Mouse (Mus musculus): ENCODE measurements around the gene Reck. TPM values are rescaled to one million over a fixed set of nuclear protein-coding genes. Genes with fewer than 3 reads are reported as not detected.

Gene Reck
- polyA plus RNA-seq, 1 experiment from 2014 or later, result 5.8 TPM

DNA sequence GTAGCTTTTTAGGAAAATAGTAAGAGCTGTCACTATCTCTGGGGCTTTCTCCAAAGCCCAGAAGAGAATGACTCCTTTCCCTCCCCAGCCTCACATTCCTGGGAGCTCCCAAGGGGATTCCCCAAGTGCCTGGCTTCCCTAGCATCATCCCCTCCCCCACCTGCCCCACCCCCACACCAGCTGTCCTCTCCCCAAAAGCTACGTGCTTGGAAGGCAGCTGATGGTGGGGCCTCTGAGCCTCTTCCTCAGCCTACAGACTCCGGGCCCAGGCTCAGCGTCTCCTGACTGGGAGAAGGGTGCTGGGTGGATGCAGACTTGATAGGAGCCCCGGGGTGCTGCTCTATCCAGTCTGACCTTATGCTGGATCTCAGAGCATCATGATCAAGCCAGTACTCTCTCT is 94.0 kb downstream of the Reck start:
- no peak overlapping the region for H3K4me2 ChIP-seq (ENCODE audit: low read length)
- peak; percentile 72 for ATAC-seq

GRCm38 (mm10) chr4:43970393-43971330 is 95.3 kb downstream of the Reck start:
- 81% methylated on average over 20 of the region's 20 CpGs for WGBS
- no peak for ATAC-seq
- H3K27ac ChIP-seq (ENCODE audit: low read depth, low read length), result no peak overlapping the region
- 0 out of 2 replicates have a peak, but pooled peaks cover 4% of the 10 kb centered on the region for H3K4me1 ChIP-seq (ENCODE audit: control insufficient read depth, insufficient read depth, low read length)
- no peak for DNase-seq (ENCODE audit: low spot score)
- H3K4me2 ChIP-seq (ENCODE audit: low read length), result no peak overlapping the region
- no peak overlapping the region for H3K9ac ChIP-seq (ENCODE audit: low read length)
- H3K36me3 ChIP-seq (ENCODE audit: control insufficient read depth, insufficient read depth, low read length), result no peaks in the 10 kb centered on the region
- H3K9me3 ChIP-seq (replicated peaks; ENCODE audit: control insufficient read depth, low read length), result no peaks in the 10 kb centered on the region
- no peaks in the 10 kb centered on the region for H3K27me3 ChIP-seq (replicated peaks; ENCODE audit: control insufficient read depth, insufficient read depth, low read length)
- no peak overlapping the region for H3K4me3 ChIP-seq (ENCODE audit: low read depth, low read length)

More for the DNA sequence above, 94.0 kb downstream of the Reck start:
- H3K4me3 ChIP-seq (ENCODE audit: low read depth, low read length), result no peak overlapping the region
- WGBS, result 8% methylated on average over 4 of the region's 4 CpGs
- H3K27ac ChIP-seq (ENCODE audit: low read depth, low read length), result no peak overlapping the region
- H3K4me1 ChIP-seq (ENCODE audit: control insufficient read depth, insufficient read depth, low read length), result 0 out of 2 replicates have a peak, but pooled peaks cover 4% of the 10 kb centered on the region
- no peak overlapping the region for H3K9ac ChIP-seq (ENCODE audit: low read length)
- no peaks in the 10 kb centered on the region for H3K36me3 ChIP-seq (ENCODE audit: control insufficient read depth, insufficient read depth, low read length)
- peak; percentile 57 for DNase-seq (ENCODE audit: low spot score)
- no peaks in the 10 kb centered on the region for H3K27me3 ChIP-seq (replicated peaks; ENCODE audit: control insufficient read depth, insufficient read depth, low read length)
- H3K9me3 ChIP-seq (replicated peaks; ENCODE audit: control insufficient read depth, low read length), result no peaks in the 10 kb centered on the region

GRCm38 (mm10) chr4:43971541-43972136 is 96.3 kb downstream of the Reck start:
- H3K4me3 ChIP-seq (ENCODE audit: low read depth, low read length), result no peak overlapping the region
- H3K27ac ChIP-seq (ENCODE audit: low read depth, low read length), result no peak overlapping the region
- no peak overlapping the region for H3K9ac ChIP-seq (ENCODE audit: low read length)
- H3K36me3 ChIP-seq (ENCODE audit: control insufficient read depth, insufficient read depth, low read length), result no peaks in the 10 kb centered on the region
- H3K27me3 ChIP-seq (replicated peaks; ENCODE audit: control insufficient read depth, insufficient read depth, low read length), result no peaks in the 10 kb centered on the region
- no peak for DNase-seq (ENCODE audit: low spot score)
- no peaks in the 10 kb centered on the region for H3K9me3 ChIP-seq (replicated peaks; ENCODE audit: control insufficient read depth, low read length)
- no peak overlapping the region for H3K4me2 ChIP-seq (ENCODE audit: low read length)
- WGBS, result 72% methylated on average over 9 of the region's 9 CpGs
- H3K4me1 ChIP-seq (ENCODE audit: control insufficient read depth, insufficient read depth, low read length), result 0 out of 2 replicates have a peak, but pooled peaks cover 4% of the 10 kb centered on the region
- no peak for ATAC-seq

- WGBS, result 2% methylated on average over 8 of the region's 8 CpGs
- no peak overlapping the region for H3K4me2 ChIP-seq (ENCODE audit: low read length)
- H3K9ac ChIP-seq (ENCODE audit: low read length), result no peak overlapping the region
- no peak for ATAC-seq
- no peak for DNase-seq (ENCODE audit: low spot score)
- H3K4me1 ChIP-seq (ENCODE audit: control insufficient read depth, insufficient read depth, low read length), result 0 out of 2 replicates have a peak, but pooled peaks cover 4% of the 10 kb centered on the region
- H3K27ac ChIP-seq (ENCODE audit: low read depth, low read length), result no peak overlapping the region
- H3K36me3 ChIP-seq (ENCODE audit: control insufficient read depth, insufficient read depth, low read length), result no peaks in the 10 kb centered on the region
- no peaks in the 10 kb centered on the region for H3K9me3 ChIP-seq (replicated peaks; ENCODE audit: control insufficient read depth, low read length)
- no peak overlapping the region for H3K4me3 ChIP-seq (ENCODE audit: low read depth, low read length)
- H3K27me3 ChIP-seq (replicated peaks; ENCODE audit: control insufficient read depth, insufficient read depth, low read length), result no peaks in the 10 kb centered on the region
Measured at GRCm38 (mm10) chr4:43972137-43972591, 96.8 kb downstream of the Reck start.

DNA sequence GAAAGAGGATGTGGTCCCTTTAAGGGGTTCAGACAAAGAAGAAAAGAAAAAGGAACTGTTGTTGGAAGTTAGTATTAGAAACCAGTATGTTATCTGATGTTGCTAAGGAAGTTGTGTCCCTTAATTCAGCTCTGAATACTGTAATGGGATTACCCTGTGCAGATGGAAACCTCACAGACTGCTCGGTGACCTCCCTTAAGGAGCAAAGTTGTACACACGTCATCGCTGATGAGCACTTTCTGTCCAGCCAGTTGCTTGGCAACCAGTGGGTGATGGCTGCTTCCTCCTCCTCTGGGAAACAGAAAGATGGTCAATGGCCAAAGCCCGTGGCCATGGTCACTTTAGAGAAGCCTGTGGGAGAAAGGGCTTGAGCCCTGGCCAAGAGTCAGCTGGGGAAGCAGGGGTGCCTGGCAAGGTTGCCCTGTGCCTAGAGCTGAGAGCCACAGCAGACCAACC is 98.2 kb downstream of the Reck start:
- ATAC-seq (no peak), DNase-seq (ENCODE audit: low spot score) (no peak)
- H3K27me3 ChIP-seq (replicated peaks; ENCODE audit: control insufficient read depth, insufficient read depth, low read length), result no peaks in the 10 kb centered on the region

DNA sequence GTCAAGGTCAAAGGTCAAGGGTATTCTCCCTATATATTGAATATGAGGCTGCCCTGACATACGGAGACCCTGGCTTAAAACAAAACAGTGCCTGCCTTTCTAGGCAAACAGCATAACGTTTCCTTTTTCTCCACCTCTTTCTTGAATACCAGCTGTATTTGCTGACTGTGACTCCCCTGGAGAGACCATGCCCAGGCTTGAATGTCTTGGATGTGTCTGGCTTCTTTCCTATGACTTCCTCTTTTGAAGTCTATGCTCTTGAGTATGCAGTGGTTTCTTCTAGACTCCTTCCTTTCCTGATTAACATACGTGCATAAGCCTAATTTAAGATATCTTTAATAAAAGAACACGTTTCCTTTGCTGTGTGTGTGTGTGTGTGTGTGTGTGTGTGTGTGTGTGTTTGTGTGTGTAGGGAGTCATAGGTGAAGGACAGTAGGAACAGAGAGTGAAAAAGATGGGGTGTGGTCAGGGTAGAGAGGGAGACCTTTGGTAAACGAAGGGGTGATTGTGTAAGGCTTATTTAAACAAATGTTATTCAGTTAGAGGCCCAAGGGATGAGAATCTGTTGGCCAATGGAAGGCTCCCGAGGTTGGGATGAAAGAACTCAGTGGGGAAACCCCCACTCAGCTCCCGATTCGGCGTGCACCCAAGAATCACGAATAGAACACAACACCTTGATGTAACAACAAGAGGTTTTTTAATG is 99.7 kb downstream of the Reck start:
- WGBS, result 80% methylated on average over 10 of the region's 10 CpGs
- no peak for ATAC-seq

More for the DNA sequence above, 98.2 kb downstream of the Reck start:
- Histone ChIP-seq H3K4me2 (ENCODE audit: low read length) (no peak overlapping the region), H3K36me3 (ENCODE audit: control insufficient read depth, insufficient read depth, low read length) (0 out of 2 replicates have a peak, but pooled peaks cover 2% of the 10 kb centered on the region), H3K4me1 (ENCODE audit: control insufficient read depth, insufficient read depth, low read length) (peaks cover 7% of the 10 kb centered on the region), H3K9ac (ENCODE audit: low read length) (no peak overlapping the region), H3K27ac (ENCODE audit: low read depth, low read length) (no peak overlapping the region), H3K9me3 (replicated peaks; ENCODE audit: control insufficient read depth, low read length) (no peaks in the 10 kb centered on the region), H3K4me3 (ENCODE audit: low read depth, low read length) (no peak overlapping the region)
- 67% methylated on average over 4 of the region's 4 CpGs for WGBS

GRCm38 (mm10) chr4:43976223-43976740 is 101.0 kb downstream of the Reck start:
- WGBS, result 91% methylated on average over 6 of the region's 6 CpGs

More for the DNA sequence above, 99.7 kb downstream of the Reck start:
- Histone ChIP-seq H3K4me1 (ENCODE audit: control insufficient read depth, insufficient read depth, low read length) (peaks cover 19% of the 10 kb centered on the region), H3K27me3 (replicated peaks; ENCODE audit: control insufficient read depth, insufficient read depth, low read length) (no peaks in the 10 kb centered on the region), H3K4me3 (ENCODE audit: low read depth, low read length) (no peak overlapping the region), H3K4me2 (ENCODE audit: low read length) (no peak overlapping the region), H3K36me3 (ENCODE audit: control insufficient read depth, insufficient read depth, low read length) (0 out of 2 replicates have a peak, but pooled peaks cover 2% of the 10 kb centered on the region), H3K9me3 (replicated peaks; ENCODE audit: control insufficient read depth, low read length) (no peaks in the 10 kb centered on the region), H3K27ac (ENCODE audit: low read depth, low read length) (no peak overlapping the region), H3K9ac (ENCODE audit: low read length) (no peak overlapping the region)
- DNase-seq (ENCODE audit: low spot score), result no peak

More at GRCm38 (mm10) chr4:43976223-43976740, 101.0 kb downstream of the Reck start:
- no peak for DNase-seq (ENCODE audit: low spot score)
- no peaks in the 10 kb centered on the region for H3K9me3 ChIP-seq (replicated peaks; ENCODE audit: control insufficient read depth, low read length)
- no peak overlapping the region for H3K4me3 ChIP-seq (ENCODE audit: low read depth, low read length)
- H3K27ac ChIP-seq (ENCODE audit: low read depth, low read length), result no peak overlapping the region
- no peak overlapping the region for H3K9ac ChIP-seq (ENCODE audit: low read length)
- no peak for ATAC-seq
- H3K27me3 ChIP-seq (replicated peaks; ENCODE audit: control insufficient read depth, insufficient read depth, low read length), result no peaks in the 10 kb centered on the region
- peaks cover 19% of the 10 kb centered on the region for H3K4me1 ChIP-seq (ENCODE audit: control insufficient read depth, insufficient read depth, low read length)
- H3K4me2 ChIP-seq (ENCODE audit: low read length), result no peak overlapping the region
- 0 out of 2 replicates have a peak, but pooled peaks cover 2% of the 10 kb centered on the region for H3K36me3 ChIP-seq (ENCODE audit: control insufficient read depth, insufficient read depth, low read length)
